Mouse (Mus musculus) bone marrow macrophage, adult 2 months (primary cell): Measurements from ENCODE around the gene Gabrp. TPM values are rescaled to one million over a fixed set of nuclear protein-coding genes. Genes with fewer than 3 reads are reported as not detected.

ENCODE experiments used
- H3K27ac ChIP-seq: 2 replicates; pipeline ENCODE4 v1.5.1; 2012; ENCODE audit warnings: low read depth, low read length; ENCODE audit not compliant: insufficient read depth
- H3K4me1 ChIP-seq: 2 replicates; pipeline ENCODE4 v1.6.1; 2012; ENCODE audit warnings: low read length; ENCODE audit not compliant: control insufficient read depth, insufficient read depth
- H3K4me3 ChIP-seq: 2 replicates; pipeline ENCODE4 v1.5.1; 2012; ENCODE audit warnings: mild to moderate bottlenecking, low read length, moderate library complexity; ENCODE audit not compliant: insufficient read depth
- CTCF ChIP-seq: IDR thresholded peaks from 2 replicates; pipeline ENCODE4 v1.5.1; 2012; ENCODE audit warnings: low read depth, mild to moderate bottlenecking, low read length, moderate library complexity
- POLR2A ChIP-seq: IDR thresholded peaks from 2 replicates; pipeline ENCODE4 v1.6.1; 2012; ENCODE audit warnings: mild to moderate bottlenecking, low read depth, low read length, borderline replicate concordance
- polyA plus RNA-seq: library from polyadenylated mRNA; stranded (reverse); fragments of >200 nt; gene quantifications from 2 replicates; pipeline ENCODE4 v1.2.4, GENCODE M21; 2012; ENCODE audit not compliant: missing spikeins, insufficient read depth, insufficient read length

The Gabrp gene
- polyA plus RNA-seq, 1 experiment: not detected

GRCm38 (mm10) chr11:33536636-33537035 lies 42.1 kb downstream of the Gabrp start:
- H3K27ac ChIP-seq: no peak overlapping the region
- no peak overlapping the region for H3K4me3 ChIP-seq
- H3K4me1 ChIP-seq: no peaks in the 10 kb centered on the region
- TF ChIP-seq CTCF (no peak), POLR2A (no peak)

- no peak for TF ChIP-seq POLR2A
- no peak for TF ChIP-seq CTCF
- H3K27ac ChIP-seq: no peak overlapping the region
- H3K4me1 ChIP-seq: no peaks in the 10 kb centered on the region
- no peak overlapping the region for H3K4me3 ChIP-seq
Measured at GRCm38 (mm10) chr11:33534541-33534940, 44.2 kb downstream of the Gabrp start.

- TF ChIP-seq CTCF (no peak), POLR2A (no peak)
- Histone ChIP-seq H3K27ac (no peak overlapping the region), H3K4me1 (no peaks in the 10 kb centered on the region), H3K4me3 (no peak overlapping the region)
Measured at GRCm38 (mm10) chr11:33533577-33533976, 45.2 kb downstream of the Gabrp start.

DNA sequence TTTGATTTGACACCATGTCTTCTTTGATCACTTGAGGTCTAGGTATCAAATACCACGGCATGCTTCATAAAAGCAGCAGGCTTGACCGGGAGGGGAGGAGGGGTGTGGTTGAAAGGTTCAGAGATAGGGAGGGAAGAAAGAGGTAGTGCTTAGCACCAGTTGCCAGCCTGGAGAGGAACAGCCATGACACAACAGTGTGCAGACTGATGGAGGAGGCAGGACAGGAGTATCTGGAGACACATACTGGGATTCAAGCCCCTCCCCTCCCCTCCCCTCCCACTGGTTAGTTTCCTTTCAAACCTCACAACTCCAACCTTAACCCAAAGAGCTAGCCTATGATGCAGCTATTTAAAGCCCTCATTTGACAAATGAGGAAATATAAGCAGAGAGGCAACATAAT lies 49.2 kb downstream of the Gabrp start:
- no peak for TF ChIP-seq CTCF
- no peak for TF ChIP-seq POLR2A
- no peaks in the 10 kb centered on the region for H3K4me1 ChIP-seq
- H3K4me3 ChIP-seq: no peak overlapping the region
- no peak overlapping the region for H3K27ac ChIP-seq

- peak within 1 kb of the TSS; percentile 53 for H3K4me3 ChIP-seq
- TF ChIP-seq CTCF (no peak), POLR2A (no peak)
- no peaks in the 10 kb centered on the region for H3K4me1 ChIP-seq
- no peak within 1 kb of the TSS for H3K27ac ChIP-seq
Measured at GRCm38 (mm10) chr11:33513376-33513991, 65.3 kb downstream of the Gabrp start, which contains the start of gene Ranbp17. Gene Ranbp17 (minus strand): TSS chr11:33513746.

DNA sequence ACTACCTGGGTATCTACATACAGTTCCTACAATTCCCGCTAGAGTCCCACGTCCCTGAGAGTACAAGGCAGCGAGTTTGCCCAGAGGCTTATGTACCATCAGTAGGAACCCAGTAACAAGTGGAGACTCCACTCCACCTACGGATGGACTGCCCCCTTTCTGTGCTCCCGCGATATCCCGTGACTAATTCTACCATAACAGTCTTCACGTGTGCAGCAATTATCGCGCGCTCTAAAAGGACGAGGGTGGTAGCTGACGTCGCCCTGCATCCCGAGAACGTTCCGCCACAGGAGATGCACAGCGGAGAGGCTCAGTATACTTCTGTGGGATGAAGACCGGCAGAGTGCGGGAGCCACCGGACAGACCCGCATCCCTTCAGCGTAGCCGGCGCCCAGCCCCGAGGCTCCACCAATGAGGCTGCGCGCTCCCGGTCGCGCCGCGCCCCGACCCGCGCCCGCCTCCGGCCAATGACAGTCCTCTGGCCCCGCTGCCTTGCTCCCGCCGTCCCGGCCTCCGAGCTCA lies 65.8 kb downstream of the Gabrp start:
- no peak for TF ChIP-seq CTCF
- TF ChIP-seq POLR2A: no peak
- Histone ChIP-seq H3K4me3 (peak overlapping the region; percentile 53), H3K27ac (no peak overlapping the region), H3K4me1 (no peaks in the 10 kb centered on the region)

- TF ChIP-seq CTCF (no peak), POLR2A (no peak)
- Histone ChIP-seq H3K4me3 (no peak overlapping the region), H3K4me1 (no peaks in the 10 kb centered on the region), H3K27ac (no peak overlapping the region)
Measured at GRCm38 (mm10) chr11:33509401-33509800, 69.4 kb downstream of the Gabrp start.

Other genes starting within 250 kb of the Gabrp start
- not detected in 2 replicates for gene Ranbp17, start 65.2 kb downstream of the Gabrp start, polyA plus RNA-seq
- gene D130052B06Rik, start 20.3 kb upstream of the Gabrp start, polyA plus RNA-seq: not detected in 2 replicates